Mouse (Mus musculus) neural tube, embryonic 13.5 days (tissue): ENCODE results near the gene Bcl2l2. TPM values are rescaled to one million over a fixed set of nuclear protein-coding genes. Genes with fewer than 3 reads are reported as not detected.

Source experiments
- ATAC-seq: fragments of 200-750 bp; cut with Nextera tagmentation; 2 replicates; pipeline ENCODE4 v1.8.0; 2017; ENCODE audit warnings: low read depth, mild to moderate bottlenecking, moderate TSS enrichment, moderate library complexity
- H3K27ac ChIP-seq: fragments of 300-500 bp; sonication (generic); replicated peaks from 2 replicates; pipeline ENCODE4 v1.5.1; 2015; ENCODE audit warnings: moderate library complexity, mild to moderate bottlenecking, inconsistent platforms
- H3K27me3 ChIP-seq: fragments of 300-500 bp; sonication (generic); 2 replicates; pipeline ENCODE4 v1.6.1; 2015; ENCODE audit warnings: mild to moderate bottlenecking, inconsistent platforms
- H3K36me3 ChIP-seq: fragments of 300-500 bp; sonication (generic); 2 replicates; pipeline ENCODE4 v1.6.1; 2015; ENCODE audit warnings: mild to moderate bottlenecking, inconsistent platforms
- H3K4me1 ChIP-seq: fragments of 300-500 bp; sonication (generic); replicated peaks from 2 replicates; pipeline ENCODE4 v1.6.1; 2015; ENCODE audit warnings: inconsistent platforms
- H3K4me2 ChIP-seq: fragments of 300-500 bp; sonication (generic); 2 replicates; pipeline ENCODE4 v1.6.1; 2015; ENCODE audit warnings: inconsistent platforms, mild to moderate bottlenecking, moderate library complexity
- H3K4me3 ChIP-seq: fragments of 300-500 bp; sonication (generic); 2 replicates; pipeline ENCODE4 v1.5.1; 2015; ENCODE audit warnings: mild to moderate bottlenecking, inconsistent platforms
- H3K9ac ChIP-seq: fragments of 300-500 bp; sonication (generic); 2 replicates; pipeline ENCODE4 v1.6.1; 2015; ENCODE audit warnings: moderate library complexity, mild to moderate bottlenecking, inconsistent platforms
- H3K9me3 ChIP-seq: fragments of 300-500 bp; sonication (generic); 2 replicates; pipeline ENCODE4 v1.6.1; 2016; ENCODE audit warnings: inconsistent platforms
- WGBS: fragments of 180-500 bp; shearing (Covaris S2); methylation state at CpG from one replicate; pipeline ENCODE4 v1.1.7; 2015; 5-methylcytosine and 5-hydroxymethylcytosine counted together
- polyA plus RNA-seq: library from polyadenylated mRNA; unstranded; fragments of >200 nt; fragmentation: Nextera tagmentation; extraction: Ambion mirVana; gene quantifications from 2 replicates; pipeline ENCODE4 v1.2.1, GENCODE M21; 2015

Gene Bcl2l2
- polyA plus RNA-seq, 1 experiment from 2014 or later: 3.1 TPM

DNA sequence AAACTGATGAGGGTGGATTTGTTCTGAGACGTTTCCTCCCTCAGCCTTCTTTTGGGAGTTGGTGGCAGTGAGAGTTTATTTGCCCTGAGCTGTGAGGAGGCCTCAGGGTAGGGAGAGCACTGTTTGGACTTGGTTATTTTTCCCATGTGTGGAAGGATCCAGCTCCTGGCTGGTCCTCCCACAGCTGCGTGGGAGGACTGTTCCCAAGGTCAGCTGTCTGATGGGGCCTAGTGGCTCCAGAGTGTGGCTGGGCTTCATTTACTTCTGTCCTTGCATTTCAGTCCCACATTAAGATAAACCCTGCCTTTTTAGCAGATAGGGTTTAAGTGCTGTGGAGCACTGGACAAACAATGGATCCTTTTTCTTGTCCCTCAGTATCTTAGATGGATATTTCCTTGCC, 14.3 kb downstream of the Bcl2l2 start:
- Histone ChIP-seq H3K27me3 (no peaks in the 10 kb centered on the region), H3K4me3 (no peak overlapping the region), H3K4me2 (no peak overlapping the region), H3K9me3 (no peaks in the 10 kb centered on the region), H3K27ac (no peak overlapping the region), H3K9ac (0 out of 2 replicates have a peak overlapping the region, but pooled peaks have one; percentile 17), H3K4me1 (peaks cover 34% of the 10 kb centered on the region), H3K36me3 (peaks cover 39% of the 10 kb centered on the region)
- WGBS: 71% methylated on average over 2 of the region's 2 CpGs
- ATAC-seq: no peak

DNA sequence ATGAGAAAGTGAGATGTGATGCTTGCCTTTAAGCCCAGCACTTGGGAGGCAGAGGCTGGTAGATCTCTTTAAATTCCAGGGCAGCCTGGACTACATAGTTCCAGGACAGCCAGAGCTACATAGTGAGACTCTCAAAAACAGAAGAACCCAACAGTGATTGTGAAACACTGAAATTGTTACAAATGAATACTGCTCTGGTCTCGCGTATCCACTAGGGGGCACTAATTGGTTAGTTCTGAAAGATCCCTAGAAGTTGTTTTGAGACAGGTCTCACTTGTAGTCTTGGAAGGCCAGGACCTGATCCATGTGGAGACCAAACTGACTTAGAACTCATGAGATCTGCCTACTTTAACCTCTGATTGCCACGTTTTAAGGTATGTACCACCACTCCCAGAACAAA, 17.2 kb downstream of the Bcl2l2 start:
- Histone ChIP-seq H3K27ac (peak overlapping the region; percentile 25), H3K9me3 (no peaks in the 10 kb centered on the region), H3K27me3 (no peaks in the 10 kb centered on the region), H3K36me3 (peaks cover 59% of the 10 kb centered on the region), H3K4me3 (no peak overlapping the region), H3K4me2 (no peak overlapping the region), H3K9ac (no peak overlapping the region), H3K4me1 (peaks cover 24% of the 10 kb centered on the region)
- WGBS: 1% methylated on average over 3 of the region's 3 CpGs
- peak; percentile 53; the same call in 1 of the 2 replicates for ATAC-seq

- Histone ChIP-seq H3K27ac (no peak overlapping the region), H3K4me1 (peaks cover 14% of the 10 kb centered on the region), H3K9me3 (no peaks in the 10 kb centered on the region), H3K4me3 (no peak overlapping the region), H3K27me3 (no peaks in the 10 kb centered on the region), H3K9ac (no peak overlapping the region), H3K4me2 (no peak overlapping the region), H3K36me3 (peaks cover 60% of the 10 kb centered on the region)
- WGBS: 89% methylated on average over 4 of the region's 4 CpGs
- ATAC-seq: no peak
Measured at GRCm38 (mm10) chr14:54903641-54904040, 20.5 kb downstream of the Bcl2l2 start.

GRCm38 (mm10) chr14:54908682-54909081, 25.5 kb downstream of the Bcl2l2 start:
- Histone ChIP-seq H3K4me2 (no peak overlapping the region), H3K36me3 (peaks cover 64% of the 10 kb centered on the region), H3K27me3 (no peaks in the 10 kb centered on the region), H3K9ac (peak overlapping the region; percentile 26; the same call in 1 of the 2 replicates), H3K9me3 (no peaks in the 10 kb centered on the region), H3K27ac (no peak overlapping the region), H3K4me1 (peaks cover 56% of the 10 kb centered on the region), H3K4me3 (no peak overlapping the region)
- WGBS: 75% methylated on average over 7 of the region's 7 CpGs
- ATAC-seq: no peak

DNA sequence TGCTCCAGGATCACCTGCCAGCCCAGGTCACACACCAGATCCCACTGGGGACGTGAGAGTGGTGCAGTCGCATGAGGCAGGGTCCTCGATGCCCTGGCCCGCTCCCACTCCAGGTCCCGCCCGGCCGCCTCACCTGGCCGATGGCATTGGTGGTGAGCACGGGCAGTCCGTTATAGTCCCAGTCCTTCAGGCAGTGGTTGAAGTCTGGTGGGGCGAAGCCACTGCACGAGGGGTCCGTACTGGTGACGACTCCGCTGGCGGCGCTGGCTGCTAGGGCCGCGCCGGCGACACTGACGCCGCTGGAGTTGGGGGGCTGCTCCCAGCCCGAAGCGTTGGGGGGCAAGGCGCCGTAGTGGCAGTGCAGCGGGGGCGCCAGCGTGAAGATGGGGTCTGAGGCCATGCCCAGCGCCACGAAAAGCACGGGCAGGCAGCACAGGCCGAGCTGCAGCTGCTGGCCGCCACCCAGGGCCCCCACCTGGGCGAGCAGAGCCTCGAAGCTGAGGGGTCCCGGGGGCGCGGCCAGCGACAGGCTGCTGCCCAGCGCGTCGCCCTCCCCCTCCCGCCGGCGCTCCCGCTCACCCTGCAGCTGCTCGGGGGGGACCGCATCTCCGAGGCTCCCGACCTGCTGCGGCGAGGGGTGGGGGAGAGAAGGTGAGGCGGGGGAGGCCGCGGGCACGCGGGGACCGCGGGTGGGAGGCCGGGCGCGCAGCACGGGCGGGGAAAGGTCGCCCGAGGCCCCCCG, 29.1 kb downstream of the Bcl2l2 start:
- peak overlapping the region; percentile 87 for H3K4me3 ChIP-seq
- H3K27me3 ChIP-seq: no peaks in the 10 kb centered on the region
- H3K9me3 ChIP-seq: no peaks in the 10 kb centered on the region
- H3K4me2 ChIP-seq: peak overlapping the region; percentile 96
- peaks cover 44% of the 10 kb centered on the region for H3K36me3 ChIP-seq
- H3K4me1 ChIP-seq: peaks cover 60% of the 10 kb centered on the region
- H3K27ac ChIP-seq: peak overlapping the region; percentile 94
- WGBS: 3% methylated on average over 62 of the region's 69 CpGs
- peak overlapping the region; percentile 99 for H3K9ac ChIP-seq
- peak; percentile 79 for ATAC-seq

DNA sequence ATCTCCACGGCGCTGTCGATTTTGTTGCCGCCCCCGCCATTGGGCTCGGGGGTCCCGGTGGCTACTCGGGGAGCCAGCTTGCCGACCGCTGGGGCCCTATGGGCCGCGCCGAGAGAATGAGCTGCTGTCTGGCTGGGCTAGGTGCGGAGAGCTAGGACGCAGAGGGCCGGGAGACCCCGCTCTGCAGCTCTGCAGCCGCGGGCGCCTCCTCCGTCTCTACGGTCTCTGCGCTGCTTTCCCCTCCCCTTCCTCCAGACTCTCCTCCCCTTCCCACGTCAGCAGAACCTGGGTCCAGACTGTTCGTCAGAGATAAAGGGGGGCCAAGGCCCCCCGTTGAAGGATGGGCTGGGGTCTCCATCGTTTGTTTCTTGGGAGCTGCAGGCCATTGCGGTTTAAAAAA, 29.7 kb downstream of the Bcl2l2 start, which contains the start of gene Slc22a17:
TSS of gene Slc22a17 (minus strand) at position 247 of the 400 bp plus-strand sequence.
- Histone ChIP-seq H3K4me2 (peak within 1 kb of the TSS; percentile 96), H3K27ac (peak within 1 kb of the TSS; percentile 94), H3K27me3 (no peaks in the 10 kb centered on the region), H3K4me3 (peak within 1 kb of the TSS; percentile 87), H3K9ac (peak within 1 kb of the TSS; percentile 99), H3K36me3 (peaks cover 43% of the 10 kb centered on the region), H3K9me3 (no peaks in the 10 kb centered on the region), H3K4me1 (peaks cover 54% of the 10 kb centered on the region)
- WGBS: 0% methylated on average over 27 of the region's 28 CpGs
- ATAC-seq: peak; percentile 96

- Histone ChIP-seq H3K27me3 (no peaks in the 10 kb centered on the region), H3K4me1 (peaks cover 49% of the 10 kb centered on the region), H3K36me3 (peaks cover 39% of the 10 kb centered on the region), H3K9ac (peak overlapping the region; percentile 99), H3K9me3 (no peaks in the 10 kb centered on the region), H3K4me3 (peak overlapping the region; percentile 87), H3K27ac (peak overlapping the region; percentile 94), H3K4me2 (peak overlapping the region; percentile 96)
- 16% methylated on average over 10 of the region's 10 CpGs for WGBS
- peak; percentile 12; the same call in 1 of the 2 replicates for ATAC-seq
Measured at GRCm38 (mm10) chr14:54913343-54913742, 30.2 kb downstream of the Bcl2l2 start.

DNA sequence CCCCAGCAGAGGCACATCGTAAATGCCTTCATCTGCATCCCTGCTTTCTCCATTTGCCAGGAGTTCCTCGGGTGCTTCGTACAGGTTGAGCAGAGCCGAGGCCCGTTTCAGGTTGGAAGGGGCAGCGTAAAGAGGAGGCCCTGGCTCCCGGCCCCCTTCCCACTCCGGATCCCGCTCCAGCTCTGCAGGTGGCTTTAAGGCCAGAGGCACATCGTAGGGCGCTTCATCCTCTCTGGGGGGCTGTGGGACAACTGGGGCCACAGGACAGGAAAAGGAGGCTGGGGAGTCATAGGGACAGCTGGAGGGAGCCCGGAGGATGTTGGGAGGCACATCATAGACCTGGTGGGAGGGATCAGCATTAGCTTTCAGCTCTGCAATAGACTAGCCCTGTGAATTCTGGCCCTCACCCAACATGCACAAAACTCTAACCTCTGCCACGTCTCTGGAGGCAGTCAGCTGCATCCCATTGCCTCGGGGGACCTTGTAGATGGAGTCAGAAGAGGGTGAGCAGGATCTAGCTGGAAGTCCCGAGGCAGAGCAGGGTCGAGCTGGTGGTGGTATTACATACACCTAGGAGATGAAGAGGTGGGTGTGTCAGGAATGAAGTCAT, 37.0 kb downstream of the Bcl2l2 start:
- 93% methylated on average over 16 of the region's 16 CpGs for WGBS
- peaks cover 12% of the 10 kb centered on the region; the same call in 1 of the 2 replicates for H3K9me3 ChIP-seq

DNA sequence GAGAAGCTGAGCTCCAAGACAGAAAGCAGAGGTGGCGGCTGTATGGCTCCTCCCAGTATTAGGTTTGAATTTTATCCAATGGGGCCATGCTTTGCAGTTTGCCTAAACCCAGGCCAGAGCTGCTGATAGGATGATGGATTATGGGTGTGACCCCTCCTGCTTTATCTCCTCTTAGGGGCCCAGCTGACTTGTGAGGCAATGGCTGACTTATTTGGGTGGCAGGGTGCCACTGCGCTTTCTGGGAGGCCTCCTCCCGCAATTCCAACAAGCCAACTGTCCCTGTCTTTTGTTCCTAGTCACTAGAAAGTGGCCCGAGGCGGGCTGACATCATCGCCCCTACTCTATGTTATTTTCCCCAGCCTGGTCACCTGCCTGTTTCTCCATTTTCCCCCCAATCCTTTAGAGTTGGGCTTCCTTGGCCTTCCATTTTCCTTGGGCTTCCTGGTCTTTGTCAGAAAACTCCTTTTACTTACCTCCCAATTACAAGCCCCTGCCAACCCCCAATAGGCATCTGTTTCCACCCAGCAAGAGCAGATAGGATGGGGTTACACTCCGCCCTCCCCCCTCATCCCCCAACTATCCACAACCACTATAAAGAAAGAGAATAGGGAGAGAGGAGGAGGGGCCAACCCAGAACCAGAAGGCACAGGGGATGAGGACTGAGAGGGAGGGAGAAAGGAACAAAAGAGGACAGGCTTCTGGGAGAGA, 41.6 kb downstream of the Bcl2l2 start:
- peak; percentile 29 for ATAC-seq
- Histone ChIP-seq H3K4me3 (peak overlapping the region; percentile 56), H3K4me2 (peak overlapping the region; percentile 94), H3K4me1 (peaks cover 39% of the 10 kb centered on the region), H3K9ac (peak overlapping the region; percentile 87), H3K27ac (peak overlapping the region; percentile 95), H3K36me3 (peaks cover 24% of the 10 kb centered on the region), H3K9me3 (peaks cover 12% of the 10 kb centered on the region; the same call in 1 of the 2 replicates), H3K27me3 (peaks cover 3% of the 10 kb centered on the region)
- WGBS: 11% methylated on average over 7 of the region's 7 CpGs

More for the DNA sequence above, 37.0 kb downstream of the Bcl2l2 start:
- Histone ChIP-seq H3K4me2 (no peak overlapping the region), H3K27me3 (no peaks in the 10 kb centered on the region), H3K27ac (no peak overlapping the region), H3K4me3 (no peak overlapping the region), H3K36me3 (peaks cover 53% of the 10 kb centered on the region), H3K4me1 (peaks cover 17% of the 10 kb centered on the region), H3K9ac (no peak overlapping the region)
- no peak for ATAC-seq

DNA sequence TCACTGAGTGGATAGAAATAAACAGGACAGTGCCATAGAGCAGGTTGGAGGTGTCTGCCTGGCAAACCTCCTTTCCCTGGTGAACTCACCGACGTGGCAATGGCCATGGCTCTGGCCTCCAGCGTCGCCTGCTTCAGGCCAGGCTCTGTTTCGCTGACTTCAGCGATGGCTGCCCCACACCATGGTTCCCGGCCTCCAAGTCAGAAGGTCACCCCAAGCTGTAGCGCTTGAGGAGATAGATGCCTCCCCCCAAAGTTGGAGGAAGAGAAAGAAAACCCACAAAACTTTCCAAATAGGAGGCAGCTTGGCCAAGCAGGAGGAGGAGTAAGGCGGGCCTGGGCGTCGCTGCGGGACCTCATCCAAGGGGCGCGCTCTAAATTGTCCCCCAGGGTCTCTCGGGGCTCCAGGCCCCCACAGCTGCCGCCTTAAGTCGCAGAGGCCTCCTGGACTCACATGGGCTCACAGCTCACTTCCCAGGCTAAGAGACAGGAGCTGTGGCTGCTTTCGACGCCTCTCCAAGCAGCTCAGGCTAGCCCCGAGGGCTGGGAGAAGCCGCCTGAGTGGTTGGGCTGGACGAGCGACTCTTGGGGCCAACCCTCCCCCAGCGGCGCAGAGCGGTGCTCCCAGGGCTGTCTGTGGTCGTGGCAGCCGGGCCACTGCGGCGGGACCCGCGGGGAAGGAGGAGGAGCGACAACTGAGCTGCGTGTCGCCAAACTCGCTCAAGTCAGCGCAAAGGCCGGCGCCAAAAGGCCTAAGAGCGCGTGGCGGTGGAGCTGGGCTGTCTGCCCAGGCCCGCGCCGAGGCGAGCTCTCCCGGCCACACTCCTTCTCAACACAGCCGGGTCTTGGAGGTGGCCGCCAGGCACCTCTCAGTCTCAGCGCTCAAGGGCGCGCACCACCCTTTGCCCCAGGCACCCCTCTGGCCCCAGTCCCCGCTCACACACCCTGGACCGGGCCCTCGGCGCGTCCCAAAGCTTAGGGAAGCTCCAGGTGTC, 42.5 kb downstream of the Bcl2l2 start, which contains the start of gene Efs:
TSS of gene Efs (minus strand) at position 778 of the 994 bp plus-strand sequence.
- peaks cover 16% of the 10 kb centered on the region for H3K36me3 ChIP-seq
- H3K4me3 ChIP-seq: peak within 1 kb of the TSS; percentile 56
- H3K27me3 ChIP-seq: peaks cover 3% of the 10 kb centered on the region
- 2% methylated on average over 49 of the region's 57 CpGs for WGBS
- H3K4me2 ChIP-seq: peak within 1 kb of the TSS; percentile 94
- H3K9me3 ChIP-seq: peaks cover 10% of the 10 kb centered on the region; the same call in 1 of the 2 replicates
- peaks cover 47% of the 10 kb centered on the region for H3K4me1 ChIP-seq
- H3K9ac ChIP-seq: peak within 1 kb of the TSS; percentile 87
- ATAC-seq: peak; percentile 67
- H3K27ac ChIP-seq: peak within 1 kb of the TSS; percentile 95
